Mouse (Mus musculus) spleen, postnatal 0 days (tissue): ENCODE data around the gene Decr2. TPM values are rescaled to one million over a fixed set of nuclear protein-coding genes. Genes with fewer than 3 reads are reported as not detected.

Experiments
- polyA plus RNA-seq: library from polyadenylated mRNA; unstranded; fragments of >200 nt; fragmentation: Nextera tagmentation; extraction: Ambion mirVana; gene quantifications from 2 replicates; pipeline ENCODE4 v1.2.1, GENCODE M21; 2015

The Decr2 gene
- 7.4 and 9.5 TPM in 2 replicates for polyA plus RNA-seq

DNA sequence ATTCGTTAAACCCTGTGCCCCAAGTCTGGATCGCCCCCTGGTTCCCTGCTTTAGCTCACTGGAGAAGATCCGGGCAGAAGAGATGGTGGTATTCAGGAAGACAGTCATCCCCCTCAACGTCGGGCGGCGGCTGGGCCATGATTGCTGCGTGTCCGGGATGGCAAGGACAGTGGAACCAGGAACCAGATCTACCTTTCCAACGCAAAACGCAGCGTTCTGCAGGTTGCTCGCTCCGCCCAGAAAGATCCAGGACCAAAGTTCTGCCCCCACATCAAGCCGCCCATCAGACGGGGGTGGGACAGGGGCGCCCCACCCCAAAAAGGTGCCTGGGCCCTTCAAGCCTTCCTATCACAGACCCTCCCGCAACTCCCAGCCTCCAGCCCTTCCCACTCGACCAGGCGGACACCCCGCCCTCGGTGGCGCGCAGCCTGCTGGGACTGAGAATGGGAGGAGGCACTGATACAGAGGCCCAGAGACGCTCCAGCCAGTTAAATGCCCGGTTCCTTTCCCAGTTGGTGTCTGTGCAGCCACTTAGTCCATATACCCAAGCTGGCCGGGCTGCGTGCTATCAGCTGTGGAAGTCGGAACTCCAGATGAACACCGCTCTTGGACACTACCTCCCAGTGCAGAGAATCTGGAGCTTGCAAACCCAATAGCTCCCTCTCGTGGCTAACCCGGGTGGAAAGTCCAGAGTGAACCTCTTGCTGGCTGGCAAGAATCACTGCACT lies at the start of gene Decr2:
TSS of gene Decr2 (minus strand) at position 433 of the 728 bp plus-strand sequence.

DNA sequence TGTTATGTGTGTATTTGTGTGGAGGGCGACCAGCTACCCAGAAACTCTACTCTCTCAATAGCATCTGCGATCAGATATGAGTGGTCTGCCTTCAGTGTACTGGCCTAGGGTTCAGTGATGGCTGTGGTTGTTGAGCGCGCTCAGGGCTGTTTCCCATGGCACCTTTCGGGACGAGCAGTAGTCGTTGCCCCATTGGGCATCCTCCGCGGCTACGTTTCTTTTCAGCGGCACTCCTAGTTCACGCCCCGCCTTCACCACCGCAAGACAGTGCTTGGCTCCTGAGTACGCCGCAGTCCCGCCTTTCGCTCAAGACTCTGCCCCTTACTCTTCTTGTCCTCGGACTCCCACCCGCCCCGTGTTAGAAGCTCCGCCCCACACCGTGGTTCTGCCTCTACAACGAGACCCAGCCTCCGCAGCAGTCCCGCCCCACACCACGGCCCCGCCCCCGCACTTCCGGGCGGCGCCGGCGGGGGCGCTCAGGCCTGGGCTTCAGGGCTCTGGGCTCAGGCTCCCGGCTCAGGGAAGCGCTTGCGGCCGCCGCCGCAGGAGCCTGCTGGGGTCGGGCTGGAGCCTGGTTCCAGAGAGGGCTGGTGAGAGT lies 48.2 kb upstream of the Decr2 start, which contains the start of gene Axin1:
TSS of gene Axin1 (plus strand) at position 450 of the 598 bp plus-strand sequence.

DNA sequence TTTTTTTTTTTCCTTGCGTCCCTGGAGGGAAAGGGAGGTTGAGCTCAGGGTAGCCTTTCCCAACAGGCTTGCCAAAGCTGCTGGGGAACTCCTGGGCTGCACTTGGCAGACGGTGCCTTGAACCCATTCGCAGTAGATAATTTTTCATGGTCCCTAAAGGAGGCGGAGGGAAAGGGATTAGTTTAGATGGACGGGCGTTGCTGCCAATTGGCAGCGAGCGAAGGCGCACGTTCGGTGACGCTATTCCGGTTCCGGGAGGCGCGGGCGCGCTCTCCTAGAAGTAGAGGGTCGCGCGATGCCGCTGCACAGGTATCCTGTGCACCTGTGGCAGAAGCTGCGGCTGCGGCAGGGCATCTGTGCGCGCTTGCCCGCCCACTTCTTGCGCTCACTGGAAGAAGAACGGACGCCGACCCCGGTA lies 33.1 kb upstream of the Decr2 start, which contains the start of gene Mrpl28:
TSS of gene Mrpl28 (plus strand) at position 234 of the 418 bp plus-strand sequence.

DNA sequence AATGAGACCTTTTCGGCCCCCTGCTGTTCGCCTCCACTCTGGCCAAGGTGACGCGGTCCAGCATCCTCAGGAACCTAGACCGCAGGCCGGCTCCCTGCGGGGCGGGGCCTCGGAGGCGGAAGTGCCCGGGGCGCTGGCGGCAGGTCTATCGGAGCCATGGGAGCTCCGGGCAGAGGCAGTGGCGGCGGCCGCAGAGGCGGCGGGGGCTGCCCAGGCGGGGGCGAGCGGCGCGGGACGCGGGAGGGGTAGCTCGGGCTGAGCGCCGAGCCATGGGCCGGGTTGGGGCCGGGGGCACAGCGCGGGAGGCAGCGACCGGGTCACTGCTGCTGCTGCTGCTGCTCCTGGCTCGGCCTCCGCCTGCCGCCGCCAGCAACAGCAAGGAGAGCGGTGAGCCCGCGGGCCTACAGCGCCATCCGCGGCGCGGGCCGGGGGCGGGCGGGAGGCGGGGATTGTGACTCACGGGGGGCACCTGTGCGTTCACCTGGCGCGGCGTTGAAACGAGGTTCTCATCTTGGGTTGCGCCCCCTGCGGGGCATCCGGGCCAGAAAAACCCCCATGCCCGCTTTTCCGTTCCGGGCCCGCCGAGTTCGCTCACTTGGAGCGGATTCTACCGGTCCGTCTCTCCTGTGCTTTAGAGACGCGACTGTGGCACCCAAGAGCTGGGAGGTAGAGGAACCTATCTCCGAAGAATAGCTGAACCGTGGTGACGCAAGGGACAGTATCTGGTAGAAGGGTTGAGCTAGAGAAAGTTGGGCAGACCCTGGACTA lies 23.2 kb upstream of the Decr2 start, which contains the start of gene Tmem8:
TSS of gene Tmem8 (plus strand) at position 119 of the 768 bp plus-strand sequence.

DNA sequence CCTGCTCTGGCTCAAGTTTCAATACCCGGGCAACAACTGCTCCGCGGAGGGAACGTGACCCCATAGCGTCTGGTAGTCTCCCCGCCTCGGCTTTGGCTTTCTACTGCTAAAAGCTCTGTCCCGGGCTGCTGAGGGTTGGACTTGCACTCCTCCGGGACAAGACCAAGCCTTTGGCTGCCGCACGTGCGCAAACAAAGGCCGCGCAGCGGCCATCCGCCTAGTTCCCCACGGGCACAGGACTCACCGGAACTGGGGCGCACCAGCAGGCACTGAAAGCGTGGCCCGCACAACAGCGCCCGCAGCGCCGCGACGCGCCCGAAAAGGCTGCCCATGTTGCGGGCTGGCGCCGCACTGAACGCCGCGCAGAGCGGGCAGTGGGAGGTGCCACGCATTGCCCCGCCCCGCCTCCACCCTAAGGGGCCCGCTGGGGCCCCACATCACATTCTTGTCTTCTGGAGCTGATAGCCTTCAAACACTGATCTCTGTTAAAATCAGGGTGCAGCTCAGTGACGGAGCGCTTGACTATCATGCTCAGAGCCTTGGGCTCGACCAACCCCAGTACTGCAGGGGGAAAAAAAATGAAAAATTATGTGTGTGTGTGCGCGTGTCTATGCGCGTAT lies 5.1 kb upstream of the Decr2 start, which contains the start of gene Nme4:
TSS of gene Nme4 (minus strand) at position 482 of the 620 bp plus-strand sequence.

DNA sequence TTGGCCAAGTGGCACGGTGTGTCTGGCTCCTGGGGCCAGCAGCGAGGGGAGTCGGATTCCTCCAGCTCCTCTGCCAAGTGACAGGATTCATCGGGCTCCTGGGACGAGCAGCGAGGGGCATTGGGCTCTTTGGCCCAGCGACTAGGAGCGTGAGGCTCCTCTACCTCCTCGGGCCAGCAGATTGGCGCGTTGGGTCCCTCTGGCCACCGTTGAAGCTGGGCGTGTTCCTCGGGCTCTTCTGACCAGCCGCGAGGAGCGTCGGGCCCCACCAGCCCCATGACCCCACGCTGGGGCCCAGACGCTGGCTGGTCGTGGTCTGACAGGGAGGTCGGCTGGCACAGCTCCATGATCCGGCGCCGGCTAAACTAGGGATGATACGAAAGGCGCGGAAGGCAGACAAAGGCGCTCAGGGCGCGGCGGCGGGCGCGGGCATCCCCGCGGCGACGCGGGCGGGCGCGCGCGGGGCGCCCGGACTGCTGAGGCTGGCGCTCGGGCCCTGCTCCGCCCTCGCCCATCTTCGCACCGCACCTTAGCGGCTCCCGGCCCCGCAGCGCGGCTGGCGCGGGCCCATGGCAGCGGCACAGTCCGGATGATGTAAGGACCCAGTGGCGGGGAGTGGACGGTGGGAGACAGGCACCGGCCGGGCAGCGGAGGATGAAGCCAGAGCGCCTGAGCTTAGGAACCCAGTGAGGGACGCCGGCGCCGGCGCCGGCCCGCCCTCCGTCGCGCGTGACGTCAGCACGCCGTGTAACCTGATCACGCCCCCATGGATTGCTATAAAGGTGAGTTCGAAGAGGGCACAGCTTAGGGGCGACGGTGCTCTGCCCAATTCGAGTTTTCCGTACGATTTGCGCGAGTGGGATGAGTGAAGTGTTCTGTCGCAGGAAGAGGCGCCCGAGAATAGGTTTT lies 21.1 kb downstream of the Decr2 start, which contains the start of gene Rab11fip3:
TSS of gene Rab11fip3 (minus strand) at position 725 of the 909 bp plus-strand sequence.

Other genes with a start within 250 kb of the Decr2 start
- gene Gm20683, start 248.6 kb downstream of the Decr2 start, polyA plus RNA-seq = 1.0 and 1.1 TPM in 2 replicates
- gene Rhot2, start 245.5 kb downstream of the Decr2 start, polyA plus RNA-seq = 12.9 and 13.5 TPM in 2 replicates
- gene Wdr90, start 228.8 kb downstream of the Decr2 start, polyA plus RNA-seq = 10.9 and 12.9 TPM in 2 replicates
- gene Mcrip2, start 221.6 kb downstream of the Decr2 start, polyA plus RNA-seq = 38.2 and 38.4 TPM in 2 replicates
- 34.2 and 34.8 TPM in 2 replicates for gene Mettl26, start 215.3 kb downstream of the Decr2 start, polyA plus RNA-seq
- gene Wfikkn1, start 209.5 kb downstream of the Decr2 start, polyA plus RNA-seq = 0.30 and 0.38 TPM in 2 replicates
- 7.1 and 9.0 TPM in 2 replicates for gene Rab40c, start 170.6 kb downstream of the Decr2 start, polyA plus RNA-seq
- gene Pigq, start 145.4 kb downstream of the Decr2 start, polyA plus RNA-seq = 119 and 130 TPM in 2 replicates
- gene Nhlrc4, start 145.4 kb downstream of the Decr2 start, polyA plus RNA-seq = 7.8 and 8.1 TPM in 2 replicates
- 0.07 and 0.11 TPM in 2 replicates for gene A930017K11Rik, start 137.8 kb downstream of the Decr2 start, polyA plus RNA-seq
- gene Capn15, start 104.5 kb downstream of the Decr2 start, polyA plus RNA-seq = 15.0 and 15.2 TPM in 2 replicates
- gene Rab11fip3, start 20.8 kb downstream of the Decr2 start, polyA plus RNA-seq = 3.0 and 3.6 TPM in 2 replicates
- 70.6 and 73.3 TPM in 2 replicates for gene Nme4, start 5.3 kb upstream of the Decr2 start, polyA plus RNA-seq
- 3.2 and 4.2 TPM in 2 replicates for gene Tmem8, start 23.0 kb upstream of the Decr2 start, polyA plus RNA-seq
- 127 and 135 TPM in 2 replicates for gene Mrpl28, start 33.2 kb upstream of the Decr2 start, polyA plus RNA-seq
- 5.7 and 7.1 TPM in 2 replicates for gene Axin1, start 48.4 kb upstream of the Decr2 start, polyA plus RNA-seq
- gene Pdia2, start 108.8 kb upstream of the Decr2 start, polyA plus RNA-seq = 71.2 and 101 TPM in 2 replicates
- gene Rgs11, start 112.6 kb upstream of the Decr2 start, polyA plus RNA-seq = 0.85 and 1.2 TPM in 2 replicates
- gene Arhgdig, start 117.4 kb upstream of the Decr2 start, polyA plus RNA-seq = 23.8 and 32.1 TPM in 2 replicates
- gene Fam234a, start 153.9 kb upstream of the Decr2 start, polyA plus RNA-seq = 11.5 and 15.8 TPM in 2 replicates
- gene Luc7l, start 162.6 kb upstream of the Decr2 start, polyA plus RNA-seq = 47.9 and 48.5 TPM in 2 replicates